Mouse (Mus musculus): ENCODE measurements around the gene Ints6l. TPM values are rescaled to one million over a fixed set of nuclear protein-coding genes. Genes with fewer than 3 reads are reported as not detected.
"Not testable (repeated sequence)": the region's sequence is repeated elsewhere in the genome, so short reads cannot be mapped to it uniquely, and the experiment has no call there.

Ints6l gene
- polyA plus RNA-seq, 1 experiment: 24.4 TPM

GRCm38 (mm10) chrX:56489758-56490157 lies 35.1 kb downstream of the Ints6l start:
- Histone ChIP-seq H3K4me3 (replicated peaks; ENCODE audit: extremely low read depth, low read depth, low read length) (no peak overlapping the region), H3K4me1 (ENCODE audit: control insufficient read depth, insufficient read depth, low read length) (no peaks in the 10 kb centered on the region)
- 18% methylated on average over 1 of the region's 1 CpGs for WGBS
- TF ChIP-seq POLR2A (IDR thresholded peaks at IDR 0.05; ENCODE audit: borderline replicate concordance, extremely low read depth, low read depth, low read length): no peak
- peak; percentile 28 for TF ChIP-seq CTCF (IDR thresholded peaks at IDR 0.05; ENCODE audit: insufficient read depth, low read length)
- DNase-seq: peak; percentile 59

DNA sequence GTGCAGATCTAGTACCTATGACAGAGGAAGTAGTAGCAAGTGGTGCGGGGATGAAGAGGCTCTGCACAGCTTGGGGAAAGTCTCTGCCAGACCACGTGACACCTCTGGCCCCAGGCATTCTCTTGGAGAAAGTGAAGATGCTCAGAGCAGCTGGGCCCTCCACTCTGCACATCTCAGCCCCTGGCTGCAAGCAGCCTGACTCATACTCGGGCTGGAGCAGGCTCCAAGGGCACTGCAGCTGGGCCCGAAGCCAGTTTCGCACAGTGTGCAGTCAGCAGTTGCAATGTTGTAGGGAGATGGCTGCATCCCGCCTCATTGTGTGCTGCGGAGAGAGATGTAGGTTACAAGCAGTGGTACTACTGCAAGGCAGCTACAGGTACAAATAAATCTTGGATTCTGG lies 42.6 kb downstream of the Ints6l start:
- DNase-seq: no peak
- TF ChIP-seq POLR2A (IDR thresholded peaks at IDR 0.05; ENCODE audit: borderline replicate concordance, extremely low read depth, low read depth, low read length) (no peak), CTCF (IDR thresholded peaks at IDR 0.05; ENCODE audit: insufficient read depth, low read length) (no peak)
- 79% methylated on average over 7 of the region's 7 CpGs for WGBS
- no peak overlapping the region for H3K4me3 ChIP-seq (replicated peaks; ENCODE audit: extremely low read depth, low read depth, low read length)
- no peaks in the 10 kb centered on the region for H3K4me1 ChIP-seq (ENCODE audit: control insufficient read depth, insufficient read depth, low read length)

DNA sequence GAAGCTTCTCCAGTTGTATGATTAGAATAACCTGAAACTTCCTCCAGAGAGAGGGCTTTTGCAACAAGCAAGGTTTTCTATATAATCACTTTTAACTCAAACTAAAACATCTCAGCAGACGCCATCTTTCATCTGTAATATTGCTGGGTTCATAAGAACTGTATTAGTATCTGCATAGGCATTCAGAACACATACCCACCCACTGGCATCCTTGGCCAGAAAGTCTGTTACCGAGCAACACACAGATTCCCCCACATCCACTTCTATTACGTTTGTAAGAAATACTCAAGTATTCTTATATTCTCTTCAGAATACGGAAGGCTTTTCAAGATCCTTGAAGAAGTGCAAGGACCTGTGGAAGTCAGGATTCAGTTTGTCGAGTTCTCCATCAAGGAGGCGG lies 69.8 kb downstream of the Ints6l start, which contains the start of gene Gm10477:
TSS of gene Gm10477 (plus strand) at position 301 of the 400 bp plus-strand sequence.
- not testable (repeated sequence) for DNase-seq; H3K4me1 ChIP-seq (ENCODE audit: control insufficient read depth, insufficient read depth, low read length); H3K4me3 ChIP-seq (replicated peaks; ENCODE audit: extremely low read depth, low read depth, low read length)
- 77% methylated on average over 6 of the region's 6 CpGs for whole genome bisulfite sequencing

- WGBS: 12% methylated on average over 3 of the region's 3 CpGs
- peak; percentile 55 for DNase-seq
- Histone ChIP-seq H3K4me3 (replicated peaks; ENCODE audit: extremely low read depth, low read depth, low read length) (no peak overlapping the region), H3K4me1 (ENCODE audit: control insufficient read depth, insufficient read depth, low read length) (no peaks in the 10 kb centered on the region)
- TF ChIP-seq POLR2A (IDR thresholded peaks at IDR 0.05; ENCODE audit: borderline replicate concordance, extremely low read depth, low read depth, low read length) (no peak), CTCF (IDR thresholded peaks at IDR 0.05; ENCODE audit: insufficient read depth, low read length) (peak; percentile 76)
These were observed 76.6 kb downstream of the Ints6l start for GRCm38 (mm10) chrX:56531266-56531665.

- Histone ChIP-seq H3K4me3 (replicated peaks; ENCODE audit: extremely low read depth, low read depth, low read length) (no peak overlapping the region), H3K4me1 (ENCODE audit: control insufficient read depth, insufficient read depth, low read length) (no peaks in the 10 kb centered on the region)
- 46% methylated on average over 4 of the region's 4 CpGs for WGBS
- peak; percentile 5 for DNase-seq
- TF ChIP-seq CTCF (IDR thresholded peaks at IDR 0.05; ENCODE audit: insufficient read depth, low read length) (peak; percentile 39; the same call in 1 of the 2 replicates), POLR2A (IDR thresholded peaks at IDR 0.05; ENCODE audit: borderline replicate concordance, extremely low read depth, low read depth, low read length) (no peak)
These were observed 82.5 kb downstream of the Ints6l start for GRCm38 (mm10) chrX:56537162-56537561.

GRCm38 (mm10) chrX:56549506-56549905 lies 94.8 kb downstream of the Ints6l start, which contains the start of gene Gm648:
Gene Gm648, minus strand, starts transcription at chrX:56549606.
- WGBS: 80% methylated on average over 7 of the region's 7 CpGs
- no peaks in the 10 kb centered on the region for H3K4me1 ChIP-seq (ENCODE audit: control insufficient read depth, insufficient read depth, low read length)
- no peak for DNase-seq
- no peak for TF ChIP-seq CTCF (IDR thresholded peaks at IDR 0.05; ENCODE audit: insufficient read depth, low read length)
- no peak for TF ChIP-seq POLR2A (IDR thresholded peaks at IDR 0.05; ENCODE audit: borderline replicate concordance, extremely low read depth, low read depth, low read length)
- no peak within 1 kb of the TSS for H3K4me3 ChIP-seq (replicated peaks; ENCODE audit: extremely low read depth, low read depth, low read length)

GRCm38 (mm10) chrX:56553584-56553983 lies 98.9 kb downstream of the Ints6l start:
- TF ChIP-seq CTCF (IDR thresholded peaks at IDR 0.05; ENCODE audit: insufficient read depth, low read length) (no peak), POLR2A (IDR thresholded peaks at IDR 0.05; ENCODE audit: borderline replicate concordance, extremely low read depth, low read depth, low read length) (no peak)
- no peaks in the 10 kb centered on the region for H3K4me1 ChIP-seq (ENCODE audit: control insufficient read depth, insufficient read depth, low read length)
- no peak for DNase-seq
- H3K4me3 ChIP-seq (replicated peaks; ENCODE audit: extremely low read depth, low read depth, low read length): no peak overlapping the region
- WGBS: 73% methylated on average over 3 of the region's 3 CpGs

Other genes starting within 250 kb of the Ints6l start
- gene Gm773, start 242.0 kb upstream of the Ints6l start, polyA plus RNA-seq (2012; rRNA removed): not detected in 2 replicates
- 0.23 and 0.63 TPM in 2 replicates for gene Zfp449, start 108.5 kb upstream of the Ints6l start, polyA plus RNA-seq (2012; rRNA removed)
- 1.1 and 1.4 TPM in 2 replicates for gene Smim10l2a, start 80.3 kb upstream of the Ints6l start, polyA plus RNA-seq (2012; rRNA removed)
- not detected in 2 replicates for gene Gm2174, start 6.9 kb upstream of the Ints6l start, polyA plus RNA-seq (2012; rRNA removed)
- not detected in 2 replicates for gene Gm10477, start 69.9 kb downstream of the Ints6l start, polyA plus RNA-seq (2012; rRNA removed)
- not detected in 2 replicates for gene Gm648, start 94.7 kb downstream of the Ints6l start, polyA plus RNA-seq (2012; rRNA removed)
- 5.0 and 8.3 TPM in 2 replicates for gene Mmgt1, start 143.2 kb downstream of the Ints6l start, polyA plus RNA-seq (2012; rRNA removed)
- gene Slc9a6, start 154.9 kb downstream of the Ints6l start, polyA plus RNA-seq (2012; rRNA removed): 29.7 and 29.9 TPM in 2 replicates

Measured in lung, adult 2 months (tissue).